Mouse (Mus musculus) midbrain, embryonic 13.5 days (tissue): ENCODE data around the gene Olfr461. TPM values are rescaled to one million over a fixed set of nuclear protein-coding genes. Genes with fewer than 3 reads are reported as not detected.

Source experiments
- polyA plus RNA-seq: library from polyadenylated mRNA; unstranded; fragments of >200 nt; fragmentation: Nextera tagmentation; extraction: Ambion mirVana; gene quantifications from 2 replicates; pipeline ENCODE4 v1.2.1, GENCODE M21; 2015

The Olfr461 gene
- polyA plus RNA-seq, 1 experiment from 2014 or later: 0.16 TPM

Other genes starting within 250 kb of the Olfr461 start
- 36.5 and 40.5 TPM in 2 replicates for gene Agk, start 229.9 kb downstream of the Olfr461 start, polyA plus RNA-seq
- gene E330009J07Rik, start 118.9 kb downstream of the Olfr461 start, polyA plus RNA-seq: 14.2 and 14.3 TPM in 2 replicates
- gene Wee2, start 116.0 kb downstream of the Olfr461 start, polyA plus RNA-seq: 0.13 and 0.15 TPM in 2 replicates
- gene Ssbp1, start 83.7 kb downstream of the Olfr461 start, polyA plus RNA-seq: 152 and 165 TPM in 2 replicates
- gene Tas2r137, start 63.8 kb downstream of the Olfr461 start, polyA plus RNA-seq: 0.15 TPM in 1 of 2 replicates, not detected in the other
- not detected in 2 replicates for gene Tas2r108, start 61.5 kb downstream of the Olfr461 start, polyA plus RNA-seq
- gene Prss37, start 35.5 kb downstream of the Olfr461 start, polyA plus RNA-seq: not detected in 2 replicates
- not detected in 2 replicates for gene Olfr460, start 14.4 kb upstream of the Olfr461 start, polyA plus RNA-seq
- 0.26 and 0.62 TPM in 2 replicates for gene Clec5a, start 30.8 kb upstream of the Olfr461 start, polyA plus RNA-seq
- not detected in 2 replicates for gene Tas2r138, start 58.3 kb upstream of the Olfr461 start, polyA plus RNA-seq
- not detected in 2 replicates for gene Mgam, start 73.8 kb upstream of the Olfr461 start, polyA plus RNA-seq